Mouse (Mus musculus) cortical plate, adult 2 months (tissue): ENCODE results near the gene Gpn1.

Experiments used
- CTCF ChIP-seq: fragments of 200-500 bp; IDR thresholded peaks from 2 replicates; pipeline ENCODE4 v1.5.1; 2011; ENCODE audit warnings: mild to moderate bottlenecking, control low read depth, low read length; ENCODE audit not compliant: insufficient read depth; ENCODE audit errors: extremely low read depth
- POLR2A ChIP-seq: fragments of 200-500 bp; IDR thresholded peaks from 2 replicates; pipeline ENCODE4 v1.6.1; 2011; ENCODE audit warnings: mild to moderate bottlenecking, low read length, control low read depth; ENCODE audit not compliant: insufficient read depth; ENCODE audit errors: extremely low read depth

- TF ChIP-seq CTCF: no peak
- no peak for TF ChIP-seq POLR2A
Observed at GRCm38 (mm10) chr5:31535228-31535627, 40.7 kb downstream of the Gpn1 start.
